Mouse (Mus musculus): ENCODE results near the gene Rnaseh2c.

- no peak for TF ChIP-seq CTCF (IDR thresholded peaks at IDR 0.05; ENCODE audit: extremely low read depth, insufficient read length, insufficient replicate concordance, low read depth, low read length)
- no peak; the same call in 1 of the 2 replicates for TF ChIP-seq POLR2A (IDR thresholded peaks at IDR 0.05; ENCODE audit: low read depth, low read length)
Observed at GRCm38 (mm10) chr19:5638416-5639005, 36.8 kb downstream of the Rnaseh2c start.
